Mouse (Mus musculus) liver, embryonic 14.5 days (tissue): ENCODE data around the gene Rem1. TPM values are rescaled to one million over a fixed set of nuclear protein-coding genes. Genes with fewer than 3 reads are reported as not detected.

ENCODE experiments used
- ATAC-seq: fragments of 200-750 bp; cut with Nextera tagmentation; 2 replicates; pipeline ENCODE4 v1.8.0; 2017; ENCODE audit warnings: moderate number of reproducible peaks, mild to moderate bottlenecking, moderate library complexity; ENCODE audit not compliant: insufficient read depth
- DNase-seq, 3 experiments: peaks; one replicate each; pipeline ENCODE4 v3.0.0-alpha.2; 2012 to 2013; ENCODE audit warnings: low read depth in 3 of 3, low spot score in 3 of 3
- H3K27ac ChIP-seq: fragments of 300-500 bp; sonication (generic); 2 replicates; pipeline ENCODE4 v1.5.1; 2014; ENCODE audit warnings: moderate library complexity, mild to moderate bottlenecking, control low read depth, inconsistent platforms
- H3K27me3 ChIP-seq: fragments of 300-500 bp; sonication (generic); 2 replicates; pipeline ENCODE4 v1.6.1; 2014; ENCODE audit warnings: mild to moderate bottlenecking, low read length, moderate library complexity; ENCODE audit not compliant: control insufficient read depth, insufficient read depth
- H3K36me3 ChIP-seq: fragments of 300-500 bp; sonication (generic); replicated peaks from 2 replicates; pipeline ENCODE4 v1.6.1; 2014; ENCODE audit warnings: low read depth; ENCODE audit not compliant: control insufficient read depth, insufficient read depth
- H3K4me1 ChIP-seq, 2 experiments: fragments of 200-500 bp in 1 of 2; fragments of 300-500 bp in 1 of 2; sonication (generic) in 1 of 2; replicated peaks; 2 replicates each; pipeline ENCODE4 v1.6.1; 2012 to 2014; ENCODE audit warnings: antibody characterized with exemption in 1 of 2, inconsistent platforms in 1 of 2, low read length in 1 of 2; ENCODE audit not compliant: control insufficient read depth in 2 of 2, insufficient read depth in 2 of 2
- H3K4me2 ChIP-seq: fragments of 300-500 bp; sonication (generic); 2 replicates; pipeline ENCODE4 v1.6.1; 2014; ENCODE audit warnings: low read depth, mild to moderate bottlenecking, control low read depth, moderate library complexity
- H3K4me3 ChIP-seq, 2 experiments: fragments of 200-500 bp in 1 of 2; fragments of 300-500 bp in 1 of 2; sonication (generic) in 1 of 2; 2 replicates each; pipeline ENCODE4 v1.5.1; 2012 to 2014; ENCODE audit warnings: low read depth in 2 of 2, low read length in 2 of 2, mild to moderate bottlenecking in 2 of 2, control low read depth in 1 of 2, inconsistent platforms in 1 of 2, moderate library complexity in 1 of 2; ENCODE audit not compliant: insufficient read depth in 1 of 2
- H3K9ac ChIP-seq: fragments of 300-500 bp; sonication (generic); replicated peaks from 2 replicates; pipeline ENCODE4 v1.6.1; 2014; ENCODE audit warnings: mild to moderate bottlenecking, control low read depth, moderate library complexity
- H3K9me3 ChIP-seq: fragments of 300-500 bp; sonication (generic); 2 replicates; pipeline ENCODE4 v1.6.1; 2016; ENCODE audit warnings: low read length, mixed read lengths; ENCODE audit not compliant: control insufficient read depth
- CTCF ChIP-seq: IDR thresholded peaks from 2 replicates; pipeline ENCODE4 v1.5.1; 2016; ENCODE audit warnings: antibody characterized with exemption, low read depth, control low read depth
- EP300 ChIP-seq: IDR thresholded peaks from 2 replicates; pipeline ENCODE4 v1.6.1; 2016; ENCODE audit warnings: antibody characterized with exemption, low read depth
- WGBS: fragments of 180-500 bp; shearing (Covaris S2); extraction: QIAGEN DNeasy Blood & Tissue Kit; methylation state at CpG from one replicate; pipeline ENCODE4 v1.1.7; 2014; ENCODE audit not compliant: insufficient replicate concordance; 5-methylcytosine and 5-hydroxymethylcytosine counted together
- polyA plus RNA-seq, 2 experiments: library from polyadenylated mRNA; depleted of rRNA in 1 of 2; stranded (reverse) in 1 of 2; unstranded in 1 of 2; fragments of >200 nt; fragmentation: Nextera tagmentation in 1 of 2; extraction: Ambion mirVana in 1 of 2; gene quantifications; 2 replicates each; pipeline versions ENCODE4 v1.2.1 to v1.2.3; 2012 to 2014

The Rem1 gene
- polyA plus RNA-seq, 2 experiments, result 0.42 to 0.91 TPM

DNA sequence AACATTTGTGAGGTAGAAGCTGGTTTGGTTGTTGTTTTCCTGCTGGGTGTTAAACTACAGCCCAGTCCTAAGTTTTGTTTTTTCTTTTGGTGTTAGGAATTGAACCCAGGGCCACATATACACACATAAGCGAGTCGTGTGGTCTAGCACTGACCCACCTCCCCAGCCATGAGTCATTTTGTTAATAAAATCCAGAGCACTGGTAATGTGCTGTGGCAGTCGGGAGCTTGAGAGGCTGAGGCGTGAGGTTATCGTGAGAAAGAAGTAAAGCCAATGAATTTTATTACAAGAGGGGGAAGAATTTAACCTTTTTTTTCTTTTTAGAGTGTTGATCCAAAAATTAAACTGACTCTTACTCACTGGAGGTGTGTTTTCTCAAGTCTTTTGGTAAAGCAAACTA is 56.3 kb downstream of the Rem1 start:
- Histone ChIP-seq H3K4me2 (no peak overlapping the region), H3K9ac (no peak overlapping the region), H3K4me3 (no peak overlapping the region), H3K9me3 (no peaks in the 10 kb centered on the region), H3K27ac (no peak overlapping the region), H3K4me1 (peaks cover 0 to 4% of the 10 kb centered on the region in 2 experiments; a peak in 1 of 4 replicates), H3K36me3 (peaks cover 47% of the 10 kb centered on the region), H3K27me3 (no peaks in the 10 kb centered on the region)
- 79% methylated on average over 5 of the region's 5 CpGs for WGBS
- TF ChIP-seq CTCF, result no peak
- TF ChIP-seq EP300, result no peak
- ATAC-seq (no peak), DNase-seq (no peak)

Other genes starting within 250 kb of the Rem1 start
- 4.4 TPM in 2 replicates for gene Sox12, start 228.9 kb upstream of the Rem1 start, polyA plus RNA-seq (2012; rRNA removed)
- gene Sox12, start 228.9 kb upstream of the Rem1 start, polyA plus RNA-seq (2014; fragmentation: Nextera tagmentation; extraction: Ambion mirVana), result 1.4 and 1.9 TPM in 2 replicates
- gene Zcchc3, start 211.9 kb upstream of the Rem1 start, polyA plus RNA-seq (2012; rRNA removed), result 7.6 and 9.1 TPM in 2 replicates
- 8.7 and 10.7 TPM in 2 replicates for gene Zcchc3, start 211.9 kb upstream of the Rem1 start, polyA plus RNA-seq (2014; fragmentation: Nextera tagmentation; extraction: Ambion mirVana)
- 0.15 and 0.19 TPM in 2 replicates for gene 6820408C15Rik, start 211.4 kb upstream of the Rem1 start, polyA plus RNA-seq (2012; rRNA removed)
- 0.11 and 0.23 TPM in 2 replicates for gene 6820408C15Rik, start 211.4 kb upstream of the Rem1 start, polyA plus RNA-seq (2014; fragmentation: Nextera tagmentation; extraction: Ambion mirVana)
- gene Defb23, start 162.3 kb upstream of the Rem1 start, polyA plus RNA-seq (2012; rRNA removed), result not detected in 2 replicates
- gene Defb23, start 162.3 kb upstream of the Rem1 start, polyA plus RNA-seq (2014; fragmentation: Nextera tagmentation; extraction: Ambion mirVana), result not detected in 2 replicates
- gene Defb20, start 149.9 kb upstream of the Rem1 start, polyA plus RNA-seq (2012; rRNA removed), result not detected in 2 replicates
- gene Defb20, start 149.9 kb upstream of the Rem1 start, polyA plus RNA-seq (2014; fragmentation: Nextera tagmentation; extraction: Ambion mirVana), result not detected in 2 replicates
- not detected in 2 replicates for gene Defb22, start 136.8 kb upstream of the Rem1 start, polyA plus RNA-seq (2012; rRNA removed)
- not detected in 2 replicates for gene Defb22, start 136.8 kb upstream of the Rem1 start, polyA plus RNA-seq (2014; fragmentation: Nextera tagmentation; extraction: Ambion mirVana)
- gene Defb26, start 115.3 kb upstream of the Rem1 start, polyA plus RNA-seq (2012; rRNA removed), result not detected in 2 replicates
- not detected in 2 replicates for gene Defb26, start 115.3 kb upstream of the Rem1 start, polyA plus RNA-seq (2014; fragmentation: Nextera tagmentation; extraction: Ambion mirVana)
- not detected in 2 replicates for gene Defb28, start 108.7 kb upstream of the Rem1 start, polyA plus RNA-seq (2012; rRNA removed)
- not detected in 2 replicates for gene Defb28, start 108.7 kb upstream of the Rem1 start, polyA plus RNA-seq (2014; fragmentation: Nextera tagmentation; extraction: Ambion mirVana)
- not detected in 2 replicates for gene Defb29, start 86.9 kb upstream of the Rem1 start, polyA plus RNA-seq (2012; rRNA removed)
- not detected in 2 replicates for gene Defb29, start 86.9 kb upstream of the Rem1 start, polyA plus RNA-seq (2014; fragmentation: Nextera tagmentation; extraction: Ambion mirVana)
- not detected in 2 replicates for gene Gm17416, start 57.6 kb upstream of the Rem1 start, polyA plus RNA-seq (2012; rRNA removed)
- gene Gm17416, start 57.6 kb upstream of the Rem1 start, polyA plus RNA-seq (2014; fragmentation: Nextera tagmentation; extraction: Ambion mirVana), result not detected in 2 replicates
- not detected in 2 replicates for gene Defb21, start 54.2 kb upstream of the Rem1 start, polyA plus RNA-seq (2012; rRNA removed)
- gene Defb21, start 54.2 kb upstream of the Rem1 start, polyA plus RNA-seq (2014; fragmentation: Nextera tagmentation; extraction: Ambion mirVana), result not detected in 2 replicates
- gene Defb19, start 46.6 kb upstream of the Rem1 start, polyA plus RNA-seq (2012; rRNA removed), result not detected in 2 replicates
- not detected in 2 replicates for gene Defb19, start 46.6 kb upstream of the Rem1 start, polyA plus RNA-seq (2014; fragmentation: Nextera tagmentation; extraction: Ambion mirVana)
- not detected in 2 replicates for gene Defb45, start 27.6 kb upstream of the Rem1 start, polyA plus RNA-seq (2012; rRNA removed)
- not detected in 2 replicates for gene Defb45, start 27.6 kb upstream of the Rem1 start, polyA plus RNA-seq (2014; fragmentation: Nextera tagmentation; extraction: Ambion mirVana)
- not detected in 2 replicates for gene Defb36, start 22.6 kb upstream of the Rem1 start, polyA plus RNA-seq (2012; rRNA removed)
- not detected in 2 replicates for gene Defb36, start 22.6 kb upstream of the Rem1 start, polyA plus RNA-seq (2014; fragmentation: Nextera tagmentation; extraction: Ambion mirVana)
- not detected in 2 replicates for gene Defb25, start 3.9 kb upstream of the Rem1 start, polyA plus RNA-seq (2012; rRNA removed)
- not detected in 2 replicates for gene Defb25, start 3.9 kb upstream of the Rem1 start, polyA plus RNA-seq (2014; fragmentation: Nextera tagmentation; extraction: Ambion mirVana)
- gene H13, start 42.5 kb downstream of the Rem1 start, polyA plus RNA-seq (2012; rRNA removed), result 24.1 and 27.4 TPM in 2 replicates
- gene H13, start 42.5 kb downstream of the Rem1 start, polyA plus RNA-seq (2014; fragmentation: Nextera tagmentation; extraction: Ambion mirVana), result 38.1 and 39.4 TPM in 2 replicates
- gene Mcts2, start 60.1 kb downstream of the Rem1 start, polyA plus RNA-seq (2012; rRNA removed), result 4.3 and 10.3 TPM in 2 replicates
- 14.7 and 15.2 TPM in 2 replicates for gene Mcts2, start 60.1 kb downstream of the Rem1 start, polyA plus RNA-seq (2014; fragmentation: Nextera tagmentation; extraction: Ambion mirVana)
- 45.6 and 50.6 TPM in 2 replicates for gene Id1, start 109.3 kb downstream of the Rem1 start, polyA plus RNA-seq (2012; rRNA removed)
- gene Id1, start 109.3 kb downstream of the Rem1 start, polyA plus RNA-seq (2014; fragmentation: Nextera tagmentation; extraction: Ambion mirVana), result 20.7 and 22.6 TPM in 2 replicates
- 0.51 and 0.92 TPM in 2 replicates for gene Cox4i2, start 127.2 kb downstream of the Rem1 start, polyA plus RNA-seq (2012; rRNA removed)
- 0.47 and 0.51 TPM in 2 replicates for gene Cox4i2, start 127.2 kb downstream of the Rem1 start, polyA plus RNA-seq (2014; fragmentation: Nextera tagmentation; extraction: Ambion mirVana)
- gene Bcl2l1, start 204.8 kb downstream of the Rem1 start, polyA plus RNA-seq (2012; rRNA removed), result 72.2 and 81.6 TPM in 2 replicates
- gene Bcl2l1, start 204.8 kb downstream of the Rem1 start, polyA plus RNA-seq (2014; fragmentation: Nextera tagmentation; extraction: Ambion mirVana), result 172 and 186 TPM in 2 replicates
- gene Tpx2, start 221.0 kb downstream of the Rem1 start, polyA plus RNA-seq (2012; rRNA removed), result 25.1 and 47.1 TPM in 2 replicates
- 80.9 and 82.6 TPM in 2 replicates for gene Tpx2, start 221.0 kb downstream of the Rem1 start, polyA plus RNA-seq (2014; fragmentation: Nextera tagmentation; extraction: Ambion mirVana)